Mouse (Mus musculus) heart, postnatal 0 days (tissue): ENCODE measurements around the gene Glp1r. TPM values are rescaled to one million over a fixed set of nuclear protein-coding genes. Genes with fewer than 3 reads are reported as not detected.

ENCODE experiments used
- ATAC-seq: fragments of 200-750 bp; cut with Nextera tagmentation; 2 replicates; pipeline ENCODE4 v1.8.0; 2017; ENCODE audit warnings: low read depth, moderate number of reproducible peaks, moderate library complexity; ENCODE audit not compliant: insufficient read depth
- DNase-seq: peaks from one replicate; pipeline ENCODE4 v3.0.0-alpha.2; 2016; ENCODE audit warnings: low spot score
- H3K27ac ChIP-seq: fragments of 300-500 bp; sonication (generic); 2 replicates; pipeline ENCODE4 v1.5.1; 2014; ENCODE audit warnings: low read depth, mild to moderate bottlenecking
- H3K27me3 ChIP-seq: fragments of 300-500 bp; sonication (generic); 2 replicates; pipeline ENCODE4 v1.6.1; 2014; ENCODE audit warnings: low read length, mixed read lengths; ENCODE audit not compliant: control insufficient read depth, insufficient read depth
- H3K36me3 ChIP-seq: fragments of 300-500 bp; sonication (generic); replicated peaks from 2 replicates; pipeline ENCODE4 v1.6.1; 2014; ENCODE audit warnings: low read length, mixed read lengths; ENCODE audit not compliant: control insufficient read depth, insufficient read depth
- H3K4me1 ChIP-seq: fragments of 300-500 bp; sonication (generic); 2 replicates; pipeline ENCODE4 v1.6.1; 2014; ENCODE audit warnings: antibody characterized with exemption; ENCODE audit not compliant: control insufficient read depth, insufficient read depth
- H3K4me2 ChIP-seq: fragments of 300-500 bp; sonication (generic); 2 replicates; pipeline ENCODE4 v1.6.1; 2014; ENCODE audit warnings: low read depth, mild to moderate bottlenecking, low read length, moderate library complexity
- H3K4me3 ChIP-seq: fragments of 300-500 bp; sonication (generic); 2 replicates; pipeline ENCODE4 v1.5.1; 2014; ENCODE audit warnings: low read depth, low read length
- H3K9ac ChIP-seq: fragments of 300-500 bp; sonication (generic); replicated peaks from 2 replicates; pipeline ENCODE4 v1.6.1; 2014; ENCODE audit warnings: low read depth, low read length, mixed read lengths
- H3K9me3 ChIP-seq: fragments of 300-500 bp; sonication (generic); replicated peaks from 2 replicates; pipeline ENCODE4 v1.6.1; 2016; ENCODE audit warnings: low read length; ENCODE audit not compliant: control insufficient read depth
- CTCF ChIP-seq: IDR thresholded peaks from 2 replicates; pipeline ENCODE4 v1.5.1; 2016; ENCODE audit warnings: antibody characterized with exemption, control low read depth, low read depth
- EP300 ChIP-seq: IDR thresholded peaks from 2 replicates; pipeline ENCODE4 v1.6.1; 2016; ENCODE audit warnings: antibody characterized with exemption, low read depth
- WGBS: fragments of 180-500 bp; shearing (Covaris S2); extraction: QIAGEN DNeasy Blood & Tissue Kit; methylation state at CpG from one replicate; pipeline ENCODE4 v1.1.7; 2014; 5-methylcytosine and 5-hydroxymethylcytosine counted together
- polyA plus RNA-seq: library from polyadenylated mRNA; unstranded; fragments of >200 nt; fragmentation: Nextera tagmentation; extraction: Ambion mirVana; gene quantifications from 2 replicates; pipeline ENCODE4 v1.2.1, GENCODE M21; 2015
- total RNA-seq: library from RNA; depleted of rRNA; stranded (reverse); fragments of >200 nt; gene quantifications from 2 replicates; pipeline ENCODE4 v1.2.3, GENCODE M21; 2014; ENCODE audit warnings: low replicate concordance

Glp1r gene
- total and polyA plus RNA-seq, 2 experiments from 2014 or later: 0.44 to 1.3 TPM

- no peaks in the 10 kb centered on the region for H3K27me3 ChIP-seq
- WGBS: 65% methylated on average over 5 of the region's 5 CpGs
- DNase-seq: no peak
- ATAC-seq: no peak
- no peak overlapping the region for H3K27ac ChIP-seq
- no peaks in the 10 kb centered on the region for H3K9me3 ChIP-seq
- no peak overlapping the region for H3K4me3 ChIP-seq
- TF ChIP-seq EP300 (no peak), CTCF (no peak)
- no peak overlapping the region for H3K9ac ChIP-seq
- no peaks in the 10 kb centered on the region for H3K36me3 ChIP-seq
- H3K4me2 ChIP-seq: no peak overlapping the region
- peaks cover 8% of the 10 kb centered on the region; the same call in 1 of the 2 replicates for H3K4me1 ChIP-seq
Measured at GRCm38 (mm10) chr17:30935301-30935700, 33.7 kb downstream of the Glp1r start.

DNA sequence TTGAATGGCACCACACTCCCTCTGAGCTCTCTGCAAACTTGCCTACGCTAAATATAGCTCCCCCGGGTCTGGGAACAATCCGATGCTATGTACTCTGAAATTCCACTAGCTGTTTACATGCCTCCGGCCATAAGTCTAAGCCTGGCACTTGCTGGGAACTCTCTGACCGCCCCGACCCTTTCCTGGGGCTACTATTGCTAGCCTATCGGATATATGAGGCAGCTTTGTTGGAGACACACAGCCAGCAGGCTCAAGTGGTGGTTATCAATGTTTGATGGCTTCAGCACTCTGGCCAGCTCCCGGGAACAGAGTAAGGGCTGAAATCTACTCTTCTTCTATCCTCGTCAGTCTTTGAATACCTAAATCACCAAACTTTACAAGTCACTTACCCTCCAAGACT is 36.9 kb downstream of the Glp1r start:
- ATAC-seq (peak; percentile 73), DNase-seq (peak; percentile 53)
- 23% methylated on average over 9 of the region's 9 CpGs for WGBS
- H3K27ac ChIP-seq: no peak overlapping the region
- H3K36me3 ChIP-seq: no peaks in the 10 kb centered on the region
- no peaks in the 10 kb centered on the region for H3K9me3 ChIP-seq
- H3K4me1 ChIP-seq: peaks cover 8% of the 10 kb centered on the region; the same call in 1 of the 2 replicates
- no peak overlapping the region for H3K4me3 ChIP-seq
- H3K9ac ChIP-seq: no peak overlapping the region
- TF ChIP-seq CTCF: no peak
- TF ChIP-seq EP300: no peak
- no peak overlapping the region for H3K4me2 ChIP-seq
- no peaks in the 10 kb centered on the region for H3K27me3 ChIP-seq

DNA sequence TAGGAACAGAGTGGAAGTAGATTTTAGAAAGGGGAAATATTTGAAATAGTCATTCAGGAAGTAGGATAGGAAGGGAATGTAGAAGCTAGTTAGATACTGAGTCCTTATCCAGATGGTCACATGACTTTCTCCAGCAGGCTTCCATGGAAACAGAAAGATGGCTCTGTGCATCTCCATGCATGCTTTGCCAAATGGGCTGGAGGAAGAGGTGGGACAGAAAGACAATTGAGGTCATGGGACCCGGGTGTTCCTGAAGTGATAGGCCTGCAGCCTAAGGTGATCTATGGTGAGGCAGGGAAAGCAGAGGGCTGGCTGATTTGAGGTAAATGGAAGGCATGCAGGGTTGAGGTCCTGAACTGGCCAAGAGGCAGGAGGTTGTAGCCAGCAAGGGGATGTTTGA is 46.8 kb downstream of the Glp1r start:
- DNase-seq (no peak), ATAC-seq (no peak)
- TF ChIP-seq EP300: no peak
- TF ChIP-seq CTCF: no peak

DNA sequence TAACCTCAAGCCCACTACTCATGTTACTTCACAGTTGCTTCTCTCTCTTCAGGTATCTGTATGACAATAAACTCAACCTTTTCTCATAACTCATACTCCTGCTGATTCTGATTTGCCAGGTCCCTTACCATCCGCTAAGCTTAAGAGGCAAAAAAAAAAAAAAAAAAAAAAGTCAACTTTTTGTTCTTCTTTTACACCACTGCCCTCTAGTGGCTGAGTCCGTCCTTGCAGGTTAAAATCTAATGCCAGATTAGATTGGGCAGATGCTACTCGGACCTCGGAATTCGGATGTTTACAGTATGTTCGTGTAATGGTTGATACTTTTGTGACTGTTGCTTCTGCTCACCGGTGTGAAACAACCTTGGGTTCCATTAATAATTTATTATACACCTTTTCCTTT is 49.2 kb downstream of the Glp1r start:
- H3K4me3 ChIP-seq: no peak overlapping the region
- H3K4me1 ChIP-seq: no peaks in the 10 kb centered on the region
- ATAC-seq: no peak
- TF ChIP-seq EP300: no peak
- peak; percentile 83 for TF ChIP-seq CTCF
- 6% methylated on average over 7 of the region's 7 CpGs for WGBS
- H3K9me3 ChIP-seq: no peaks in the 10 kb centered on the region
- H3K4me2 ChIP-seq: no peak overlapping the region
- DNase-seq: no peak
- no peak overlapping the region for H3K9ac ChIP-seq
- H3K36me3 ChIP-seq: no peaks in the 10 kb centered on the region
- no peaks in the 10 kb centered on the region for H3K27me3 ChIP-seq
- H3K27ac ChIP-seq: no peak overlapping the region

More for the DNA sequence above, 46.8 kb downstream of the Glp1r start:
- Histone ChIP-seq H3K4me2 (no peak overlapping the region), H3K27ac (no peak overlapping the region), H3K4me3 (no peak overlapping the region), H3K36me3 (no peaks in the 10 kb centered on the region), H3K4me1 (no peaks in the 10 kb centered on the region), H3K9me3 (no peaks in the 10 kb centered on the region), H3K9ac (no peak overlapping the region), H3K27me3 (no peaks in the 10 kb centered on the region)
- WGBS: 56% methylated on average over 1 of the region's 1 CpGs

DNA sequence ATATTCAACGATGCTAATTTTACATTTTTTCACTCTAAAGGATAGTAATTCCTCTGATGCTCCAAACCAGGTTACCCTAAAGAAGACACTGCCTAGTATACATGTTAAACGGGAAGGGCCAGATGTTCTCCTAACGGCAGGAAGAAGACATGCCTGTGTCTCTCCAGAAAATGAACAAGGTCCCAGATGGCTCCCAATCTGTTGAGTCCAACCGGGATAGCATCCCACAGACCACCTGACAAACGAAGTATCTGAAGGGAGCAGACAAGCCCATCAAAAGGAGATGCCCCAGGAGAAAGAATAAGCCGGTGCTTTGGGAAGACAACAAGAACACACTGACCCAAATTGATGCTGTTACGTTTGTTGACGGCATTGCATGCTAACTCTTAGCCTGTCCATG is 50.0 kb downstream of the Glp1r start:
- Histone ChIP-seq H3K4me2 (no peak overlapping the region), H3K9me3 (no peaks in the 10 kb centered on the region), H3K27ac (no peak overlapping the region), H3K4me1 (no peaks in the 10 kb centered on the region), H3K4me3 (no peak overlapping the region), H3K9ac (no peak overlapping the region), H3K27me3 (no peaks in the 10 kb centered on the region), H3K36me3 (no peaks in the 10 kb centered on the region)
- no peak for ATAC-seq
- WGBS: 61% methylated on average over 8 of the region's 8 CpGs
- TF ChIP-seq EP300 (no peak), CTCF (no peak)
- no peak for DNase-seq

GRCm38 (mm10) chr17:30954340-30954739 is 52.7 kb downstream of the Glp1r start, which contains the start of gene Umodl1:
TSS of gene Umodl1 (plus strand) at chr17:30954640.
- DNase-seq: no peak
- Histone ChIP-seq H3K9ac (no peak within 1 kb of the TSS), H3K4me2 (no peak within 1 kb of the TSS), H3K4me3 (no peak within 1 kb of the TSS), H3K27ac (no peak within 1 kb of the TSS), H3K4me1 (no peaks in the 10 kb centered on the region), H3K27me3 (no peaks in the 10 kb centered on the region), H3K9me3 (no peaks in the 10 kb centered on the region), H3K36me3 (no peaks in the 10 kb centered on the region)
- no peak for ATAC-seq
- WGBS: 45% methylated on average over 10 of the region's 10 CpGs
- TF ChIP-seq CTCF: no peak
- TF ChIP-seq EP300: no peak
